Comparison of ENCODE assay signal across 10 mouse cellular contexts in the genomic region with DNA sequence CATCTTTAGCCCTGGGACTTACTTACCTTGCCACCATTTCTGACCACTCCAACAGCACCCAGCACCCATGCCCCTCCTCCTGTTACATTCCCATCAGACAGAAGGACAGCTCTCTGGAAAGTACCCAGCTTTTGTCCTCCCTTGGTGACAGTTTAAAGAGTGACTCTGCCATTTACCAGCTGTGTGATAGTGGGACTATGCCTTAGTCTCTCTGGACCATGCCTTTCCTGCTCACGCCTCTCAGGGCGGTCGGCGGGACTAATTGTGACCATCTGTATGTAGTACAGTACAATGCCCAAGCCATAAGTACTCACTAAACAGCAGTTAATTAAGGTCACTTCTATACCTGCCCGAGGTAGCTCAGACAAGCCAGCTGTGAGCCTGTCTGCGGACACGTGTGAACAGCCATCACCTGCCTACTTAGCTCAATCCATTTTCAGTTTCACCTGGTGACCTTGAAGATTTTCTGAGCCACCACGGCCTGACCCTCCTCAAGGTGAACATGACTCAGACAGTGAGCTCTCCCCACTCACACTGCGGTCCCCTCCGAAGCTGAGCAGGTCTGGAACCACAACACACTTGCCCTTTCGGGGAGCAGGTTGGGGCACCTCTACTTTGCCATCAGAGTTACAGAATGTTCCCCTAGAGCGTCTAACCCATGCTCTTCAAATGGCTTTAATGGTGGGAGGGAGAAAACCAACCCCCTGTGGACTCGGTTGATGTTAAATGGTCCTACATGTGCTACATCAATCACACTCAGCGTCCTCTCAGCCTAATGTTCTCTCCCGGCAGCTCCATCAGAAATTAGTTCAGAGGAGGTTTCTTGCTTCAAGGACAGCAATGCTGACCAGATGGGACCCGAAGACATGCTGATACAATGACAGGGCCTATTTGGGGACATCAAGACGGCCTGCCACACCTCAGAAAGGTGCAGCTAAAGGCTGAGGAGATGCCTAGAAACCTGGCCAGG. TPM values are rescaled to one million over a fixed set of nuclear protein-coding genes. Genes with fewer than 3 reads are reported as not detected.
DNase-seq lines count a peak whose midpoint lies in the region; ATAC-seq and TF ChIP-seq lines count a peak whose summit lies in the region.
"Had no signal": no experiment of that assay in that cellular context is flagged by ENCODE, and none has a peak within 500 bp of the region (broad histone marks: within the 10 kb centered on the region; RNA-seq: fewer than 3 reads in every experiment).

No protein-coding gene starts in this region.

- TF ChIP-seq CTCF in heart, postnatal 0 days (IDR thresholded peaks at IDR 0.05; ENCODE audit: low read depth), result no peak
- no peak for TF ChIP-seq CTCF in midbrain, postnatal 0 days (IDR thresholded peaks at IDR 0.05)

- no peaks in the 10 kb centered on the region for H3K36me3 ChIP-seq in forebrain, embryonic 12.5 days (replicated peaks)
- H3K36me3 ChIP-seq in forebrain, embryonic 10.5 days (replicated peaks), result no peaks in the 10 kb centered on the region
- no peaks in the 10 kb centered on the region for H3K36me3 ChIP-seq in heart, postnatal 0 days (replicated peaks; ENCODE audit: control insufficient read depth, insufficient read depth, low read length)
- H3K36me3 ChIP-seq in midbrain, embryonic 13.5 days, result no peaks in the 10 kb centered on the region
- H3K36me3 ChIP-seq in midbrain, postnatal 0 days (ENCODE audit: insufficient read depth, low read length), result no peaks in the 10 kb centered on the region
- no peaks in the 10 kb centered on the region for H3K36me3 ChIP-seq in limb, embryonic 11.5 days (ENCODE audit: control insufficient read depth, insufficient read depth, low read length)

- H3K27me3 ChIP-seq in forebrain, embryonic 12.5 days, result 0 out of 2 replicates have a peak, but pooled peaks cover 4% of the 10 kb centered on the region
- peaks cover 44% of the 10 kb centered on the region for H3K27me3 ChIP-seq in forebrain, embryonic 10.5 days (ENCODE audit: poor library complexity, severe bottlenecking)
- H3K27me3 ChIP-seq in heart, postnatal 0 days (ENCODE audit: control insufficient read depth, insufficient read depth, low read length), result no peaks in the 10 kb centered on the region
- H3K27me3 ChIP-seq in midbrain, embryonic 13.5 days, result 0 out of 2 replicates have a peak, but pooled peaks cover 3% of the 10 kb centered on the region
- no peaks in the 10 kb centered on the region for H3K27me3 ChIP-seq in midbrain, postnatal 0 days (ENCODE audit: insufficient read depth, low read length)
- no peaks in the 10 kb centered on the region for H3K27me3 ChIP-seq in limb, embryonic 11.5 days (ENCODE audit: control insufficient read depth, insufficient read depth, low read length)

- H3K4me3 ChIP-seq in forebrain, embryonic 12.5 days (replicated peaks), result no peak overlapping the region
- H3K4me3 ChIP-seq in forebrain, embryonic 10.5 days, result no peak overlapping the region
- no peak overlapping the region for H3K4me3 ChIP-seq in heart, postnatal 0 days (ENCODE audit: low read depth, low read length)
- H3K4me3 ChIP-seq in midbrain, embryonic 13.5 days (replicated peaks), result no peak overlapping the region
- H3K4me3 ChIP-seq in midbrain, postnatal 0 days (ENCODE audit: low read depth, low read length), result no peak overlapping the region
- H3K4me3 ChIP-seq in limb, embryonic 11.5 days (ENCODE audit: low read depth, low read length), result no peak overlapping the region

- H3K27ac ChIP-seq in forebrain, embryonic 12.5 days, result no peak overlapping the region
- no peak overlapping the region for H3K27ac ChIP-seq in forebrain, embryonic 10.5 days
- H3K27ac ChIP-seq in heart, postnatal 0 days (ENCODE audit: low read depth), result peak overlapping the region; percentile 75
- H3K27ac ChIP-seq in midbrain, embryonic 13.5 days, result no peak overlapping the region
- H3K27ac ChIP-seq in midbrain, postnatal 0 days (ENCODE audit: low read depth, low read length), result no peak overlapping the region
- H3K27ac ChIP-seq in limb, embryonic 11.5 days (replicated peaks; ENCODE audit: low read depth, low read length), result no peak overlapping the region

- WGBS in forebrain, embryonic 12.5 days, result 81% methylated on average over 17 of the region's 17 CpGs
- 86% methylated on average over 17 of the region's 17 CpGs for WGBS in forebrain, embryonic 10.5 days
- WGBS in heart, postnatal 0 days, result 74% methylated on average over 17 of the region's 17 CpGs
- 85% methylated on average over 17 of the region's 17 CpGs for WGBS in midbrain, embryonic 13.5 days
- WGBS in midbrain, postnatal 0 days, result 89% methylated on average over 17 of the region's 17 CpGs
- WGBS in limb, embryonic 11.5 days, result 47% methylated on average over 17 of the region's 17 CpGs

- peak; percentile 33; the same call in 1 of the 2 replicates for ATAC-seq in forebrain, embryonic 12.5 days (ENCODE audit: low FRiP score)
- ATAC-seq in heart, postnatal 0 days (ENCODE audit: insufficient read depth, low read depth), result no peak
- 0 out of 2 replicates have a peak, but pooled peaks have one; percentile 43 for ATAC-seq in midbrain, embryonic 13.5 days
- no peak for ATAC-seq in midbrain, postnatal 0 days (ENCODE audit: low FRiP score)
- ATAC-seq in limb, embryonic 11.5 days (ENCODE audit: insufficient number of reproducible peaks, low FRiP score, low TSS enrichment, low read depth), result no peak

- no peak for TF ChIP-seq EP300 in heart, postnatal 0 days (IDR thresholded peaks at IDR 0.05; ENCODE audit: low read depth)

- DNase-seq in forebrain, embryonic 10.5 days (ENCODE audit: extremely low spot score, low spot score), result no peak
- no peak for DNase-seq in heart, postnatal 0 days (ENCODE audit: low spot score)
- no peak for DNase-seq in heart, postnatal 36 days
- DNase-seq in midbrain, postnatal 0 days (ENCODE audit: low spot score), result no peak
- peak; percentile 50 for DNase-seq in limb, embryonic 11.5 days (ENCODE audit: low spot score)
- DNase-seq in adrenal gland, postnatal 36 days, result no peak
- DNase-seq: adrenal gland, postnatal 14 days; liver had no signal

- H3K9ac ChIP-seq in forebrain, embryonic 12.5 days, result no peak overlapping the region
- H3K9ac ChIP-seq in heart, postnatal 0 days (replicated peaks; ENCODE audit: low read depth, low read length), result no peak overlapping the region
- H3K9ac ChIP-seq in midbrain, embryonic 13.5 days (replicated peaks), result no peak overlapping the region
- no peak overlapping the region for H3K9ac ChIP-seq in midbrain, postnatal 0 days (replicated peaks; ENCODE audit: low read length, poor library complexity, severe bottlenecking)
- no peak overlapping the region for H3K9ac ChIP-seq in limb, embryonic 11.5 days (ENCODE audit: low read length)

- no peaks in the 10 kb centered on the region for H3K9me3 ChIP-seq in forebrain, embryonic 12.5 days
- H3K9me3 ChIP-seq in forebrain, embryonic 10.5 days, result no peaks in the 10 kb centered on the region
- no peaks in the 10 kb centered on the region for H3K9me3 ChIP-seq in heart, postnatal 0 days (replicated peaks; ENCODE audit: control insufficient read depth, low read length)
- H3K9me3 ChIP-seq in midbrain, embryonic 13.5 days, result no peaks in the 10 kb centered on the region
- no peaks in the 10 kb centered on the region for H3K9me3 ChIP-seq in midbrain, postnatal 0 days (ENCODE audit: low read length)
- no peaks in the 10 kb centered on the region for H3K9me3 ChIP-seq in limb, embryonic 11.5 days (ENCODE audit: control insufficient read depth, low read length)

- intact Hi-C loops in heart, postnatal 36 days (cut with DNase I), result no loop called here

- H3K4me2 ChIP-seq in forebrain, embryonic 12.5 days, result no peak overlapping the region
- H3K4me2 ChIP-seq in heart, postnatal 0 days (ENCODE audit: low read depth, low read length), result no peak overlapping the region
- H3K4me2 ChIP-seq in midbrain, embryonic 13.5 days (replicated peaks), result no peak overlapping the region
- no peak overlapping the region for H3K4me2 ChIP-seq in midbrain, postnatal 0 days (ENCODE audit: low read depth, low read length, poor library complexity, severe bottlenecking)
- no peak overlapping the region for H3K4me2 ChIP-seq in limb, embryonic 11.5 days (ENCODE audit: low read depth, severe bottlenecking)

- H3K4me1 ChIP-seq in forebrain, embryonic 12.5 days, result peaks cover 19% of the 10 kb centered on the region
- peaks cover 52% of the 10 kb centered on the region for H3K4me1 ChIP-seq in forebrain, embryonic 10.5 days
- peaks cover 27% of the 10 kb centered on the region for H3K4me1 ChIP-seq in heart, postnatal 0 days (ENCODE audit: control insufficient read depth, insufficient read depth)
- peaks cover 28% of the 10 kb centered on the region for H3K4me1 ChIP-seq in midbrain, embryonic 13.5 days (replicated peaks)
- 0 out of 2 replicates have a peak, but pooled peaks cover 4% of the 10 kb centered on the region for H3K4me1 ChIP-seq in midbrain, postnatal 0 days (ENCODE audit: insufficient read depth, low read length)
- H3K4me1 ChIP-seq in limb, embryonic 11.5 days (ENCODE audit: control insufficient read depth, insufficient read depth, low read length), result peaks cover 13% of the 10 kb centered on the region

RNA-seq across cellular contexts. Expression of gene Ier5, which starts 38.3 kb away (rescaled TPM):
- polyA plus RNA-seq in forebrain, embryonic 12.5 days (2016; fragmentation: Nextera tagmentation; extraction: Ambion mirVana), result 15.2 and 19.2 TPM in 2 replicates
- 3.6 and 4.1 TPM in 2 replicates for polyA plus RNA-seq in forebrain, embryonic 10.5 days (2016; fragmentation: Nextera tagmentation; extraction: Ambion mirVana)
- 50.4 and 56.2 TPM in 2 replicates for total RNA-seq in heart, postnatal 0 days (2014; rRNA removed; ENCODE audit: low replicate concordance)
- polyA plus RNA-seq in heart, postnatal 0 days (2015; fragmentation: Nextera tagmentation; extraction: Ambion mirVana), result 3.1 and 3.9 TPM in 2 replicates
- 10 to 100 TPM; 13.2 to 15.5 TPM for total RNA-seq in heart, postnatal 36 days (2021)
- polyA plus RNA-seq in midbrain, embryonic 13.5 days (2015; fragmentation: Nextera tagmentation; extraction: Ambion mirVana), result 5.9 and 9.4 TPM in 2 replicates
- 30.1 and 44.2 TPM in 2 replicates for total RNA-seq in midbrain, postnatal 0 days (2014; rRNA removed)
- 3.9 and 4.0 TPM in 2 replicates for polyA plus RNA-seq in midbrain, postnatal 0 days (2015; fragmentation: Nextera tagmentation; extraction: Ambion mirVana)
- polyA plus RNA-seq in limb, embryonic 11.5 days (2014; fragmentation: Nextera tagmentation; extraction: Ambion mirVana), result 12.4 and 15.0 TPM in 2 replicates
- 10 to 100 TPM in 1 of 2 experiments, 1 to 10 TPM in 1; 6.1 to 10.4 TPM for total RNA-seq in adrenal gland, postnatal 36 days (2021)

Comparison
In these comparisons a context has a peak if more than half of its experiments do, and no peak if none do; other contexts are left out.
1. ATAC-seq: peak in forebrain, embryonic 12.5 days (single experiment) and midbrain, embryonic 13.5 days (single experiment); none in heart, postnatal 0 days (single experiment), midbrain, postnatal 0 days (single experiment) and limb, embryonic 11.5 days (single experiment).